Mouse (Mus musculus): Measurements from ENCODE around the gene Pbx4. TPM values are rescaled to one million over a fixed set of nuclear protein-coding genes. Genes with fewer than 3 reads are reported as not detected.
A peak's percentile ranks its signal among the peaks of the same experiment; 100 is the strongest.

The Pbx4 gene
- polyA plus RNA-seq, 1 experiment: 22.4 TPM

DNA sequence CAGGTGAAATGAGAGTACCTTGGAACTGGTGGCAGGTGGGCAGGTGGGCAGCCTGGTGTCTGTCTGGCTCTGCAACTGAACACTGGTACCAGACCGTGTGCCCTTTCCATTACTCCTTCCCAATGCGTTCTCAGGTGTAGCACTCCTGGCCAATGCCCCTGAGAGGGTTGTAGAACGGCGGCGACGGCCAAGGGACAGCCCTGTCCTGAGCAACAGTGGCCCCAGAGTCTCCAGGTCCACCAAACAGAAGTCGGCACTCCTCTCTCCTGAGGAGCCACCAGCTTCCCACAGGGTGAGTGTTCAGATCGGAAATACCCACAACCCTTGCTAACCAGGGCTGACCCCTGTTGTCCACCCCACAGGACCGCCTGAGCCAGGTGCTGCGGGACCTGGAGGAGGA is 27.2 kb upstream of the Pbx4 start:
- H3K27me3 ChIP-seq (ENCODE audit: control insufficient read depth, insufficient read depth, low read length, poor library complexity, severe bottlenecking): no peaks in the 10 kb centered on the region
- no peak overlapping the region for H3K27ac ChIP-seq (ENCODE audit: insufficient read depth, low read length)
- H3K36me3 ChIP-seq (ENCODE audit: control insufficient read depth, insufficient read depth, low read length, poor library complexity, severe bottlenecking): peaks cover 78% of the 10 kb centered on the region
- no peak overlapping the region for H3K4me3 ChIP-seq (ENCODE audit: low read depth, low read length)
- TF ChIP-seq CTCF (IDR thresholded peaks at IDR 0.05; ENCODE audit: low read depth, low read length) (no peak), POLR2A (IDR thresholded peaks at IDR 0.05; ENCODE audit: insufficient read depth, low read length) (no peak), EP300 (IDR thresholded peaks at IDR 0.05; ENCODE audit: insufficient read depth, low read depth, low read length) (no peak)
- H3K4me1 ChIP-seq (ENCODE audit: control insufficient read depth, insufficient read depth, low read length): no peaks in the 10 kb centered on the region
- H3K9me3 ChIP-seq (replicated peaks; ENCODE audit: control insufficient read depth, insufficient read depth, low read length, poor library complexity, severe bottlenecking): no peaks in the 10 kb centered on the region
- H3K9ac ChIP-seq (ENCODE audit: low read depth, poor library complexity, severe bottlenecking): no peak overlapping the region

DNA sequence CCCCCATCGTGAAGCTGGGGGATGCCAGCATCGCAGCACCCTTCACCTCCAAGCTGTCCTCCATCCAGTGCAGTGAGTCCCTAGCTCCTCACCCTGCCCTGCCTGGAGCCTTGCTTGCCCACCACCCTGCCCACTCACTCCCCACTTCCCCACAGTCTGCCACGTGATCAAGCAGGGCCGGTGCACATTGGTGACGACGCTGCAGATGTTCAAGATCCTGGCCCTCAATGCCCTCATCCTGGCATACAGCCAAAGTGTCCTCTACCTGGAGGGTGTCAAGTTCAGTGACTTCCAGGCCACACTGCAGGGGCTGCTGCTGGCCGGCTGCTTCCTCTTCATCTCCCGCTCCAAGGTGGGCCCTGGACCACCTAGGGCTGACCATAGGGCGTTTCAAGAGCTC is 26.8 kb upstream of the Pbx4 start:
- Histone ChIP-seq H3K27ac (ENCODE audit: insufficient read depth, low read length) (peak overlapping the region; percentile 13), H3K4me3 (ENCODE audit: low read depth, low read length) (no peak overlapping the region)
- no peak for TF ChIP-seq POLR2A (IDR thresholded peaks at IDR 0.05; ENCODE audit: insufficient read depth, low read length)
- no peak for TF ChIP-seq CTCF (IDR thresholded peaks at IDR 0.05; ENCODE audit: low read depth, low read length)

DNA sequence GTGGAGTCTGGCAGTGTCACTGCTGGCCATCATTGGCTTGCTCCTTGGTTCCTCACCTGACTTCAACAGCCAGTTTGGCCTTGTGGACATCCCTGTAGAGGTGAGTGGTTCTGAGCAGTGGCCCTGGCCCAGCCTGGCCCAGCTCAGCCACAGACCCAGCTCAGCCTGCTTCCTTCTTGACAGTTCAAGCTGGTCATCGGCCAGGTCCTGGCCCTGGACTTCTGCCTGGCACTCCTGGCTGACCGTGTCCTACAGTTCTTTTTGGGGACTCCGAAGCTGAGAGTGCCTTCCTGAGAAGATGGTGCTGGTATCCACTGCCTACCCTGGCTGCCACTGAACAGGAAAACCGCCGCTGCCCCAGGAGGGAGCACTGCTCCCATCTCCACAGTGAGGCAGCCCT is 25.1 kb upstream of the Pbx4 start:
- peaks cover 59% of the 10 kb centered on the region for H3K36me3 ChIP-seq (ENCODE audit: control insufficient read depth, insufficient read depth, low read length, poor library complexity, severe bottlenecking)
- no peaks in the 10 kb centered on the region for H3K27me3 ChIP-seq (ENCODE audit: control insufficient read depth, insufficient read depth, low read length, poor library complexity, severe bottlenecking)
- H3K4me1 ChIP-seq (ENCODE audit: control insufficient read depth, insufficient read depth, low read length): no peaks in the 10 kb centered on the region
- H3K9ac ChIP-seq (ENCODE audit: low read depth, poor library complexity, severe bottlenecking): no peak overlapping the region
- H3K9me3 ChIP-seq (replicated peaks; ENCODE audit: control insufficient read depth, insufficient read depth, low read length, poor library complexity, severe bottlenecking): no peaks in the 10 kb centered on the region
- no peak overlapping the region for H3K27ac ChIP-seq (ENCODE audit: insufficient read depth, low read length)
- H3K4me3 ChIP-seq (ENCODE audit: low read depth, low read length): no peak overlapping the region
- no peak for TF ChIP-seq EP300 (IDR thresholded peaks at IDR 0.05; ENCODE audit: insufficient read depth, low read depth, low read length)
- no peak for TF ChIP-seq CTCF (IDR thresholded peaks at IDR 0.05; ENCODE audit: low read depth, low read length)
- no peak for TF ChIP-seq POLR2A (IDR thresholded peaks at IDR 0.05; ENCODE audit: insufficient read depth, low read length)

More for the DNA sequence above, 26.8 kb upstream of the Pbx4 start:
- Histone ChIP-seq H3K36me3 (ENCODE audit: control insufficient read depth, insufficient read depth, low read length, poor library complexity, severe bottlenecking) (peaks cover 74% of the 10 kb centered on the region), H3K4me1 (ENCODE audit: control insufficient read depth, insufficient read depth, low read length) (no peaks in the 10 kb centered on the region), H3K9ac (ENCODE audit: low read depth, poor library complexity, severe bottlenecking) (no peak overlapping the region), H3K27me3 (ENCODE audit: control insufficient read depth, insufficient read depth, low read length, poor library complexity, severe bottlenecking) (no peaks in the 10 kb centered on the region), H3K9me3 (replicated peaks; ENCODE audit: control insufficient read depth, insufficient read depth, low read length, poor library complexity, severe bottlenecking) (no peaks in the 10 kb centered on the region)

DNA sequence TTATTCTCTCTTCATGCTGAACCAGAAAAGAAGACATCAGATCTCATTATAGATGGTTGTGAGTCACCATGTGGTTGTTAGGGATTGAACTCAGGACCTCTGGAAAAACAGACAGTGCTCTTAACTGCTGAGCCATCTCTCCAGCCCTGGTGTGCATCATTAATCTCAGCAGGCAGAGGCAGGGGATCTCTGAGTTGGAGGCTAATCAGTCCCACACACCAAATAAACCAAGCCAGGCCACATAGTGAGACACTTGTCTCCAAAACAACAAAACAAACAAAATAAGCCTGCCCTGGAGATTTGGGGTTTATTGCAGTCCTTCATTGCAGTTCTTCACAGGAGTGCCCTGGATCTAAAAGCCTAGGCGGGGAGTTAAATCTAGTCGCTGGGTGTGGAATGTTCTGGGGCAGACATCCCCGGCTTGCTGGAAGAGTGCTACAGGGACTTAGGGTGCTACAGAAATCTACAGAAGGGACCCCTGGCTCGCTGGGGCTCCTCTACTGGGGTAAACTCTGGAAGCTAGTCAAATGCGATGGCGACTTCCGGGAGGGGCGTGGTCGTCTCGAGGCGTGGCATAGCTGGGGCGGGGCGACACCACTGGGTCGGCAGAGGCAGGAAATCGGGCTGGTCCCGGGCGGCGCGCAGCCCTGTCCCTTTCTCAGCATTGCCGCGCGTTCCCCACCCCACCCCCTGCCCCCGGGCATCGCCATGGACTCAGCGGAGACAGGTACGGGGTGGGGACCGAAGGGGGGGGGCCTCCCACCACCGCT is 24.0 kb upstream of the Pbx4 start, which contains the start of gene Gmip:
TSS of gene Gmip (plus strand) at position 586 of the 770 bp plus-strand sequence.
- peak within 1 kb of the TSS; percentile 8; the same call in 1 of the 2 replicates for H3K27ac ChIP-seq (ENCODE audit: insufficient read depth, low read length)
- H3K4me3 ChIP-seq (ENCODE audit: low read depth, low read length): peak within 1 kb of the TSS; percentile 59
- peak within 1 kb of the TSS; percentile 73 for H3K9ac ChIP-seq (ENCODE audit: low read depth, poor library complexity, severe bottlenecking)
- TF ChIP-seq EP300 (IDR thresholded peaks at IDR 0.05; ENCODE audit: insufficient read depth, low read depth, low read length): no peak
- TF ChIP-seq CTCF (IDR thresholded peaks at IDR 0.05; ENCODE audit: low read depth, low read length): no peak
- no peak for TF ChIP-seq POLR2A (IDR thresholded peaks at IDR 0.05; ENCODE audit: insufficient read depth, low read length)
- no peaks in the 10 kb centered on the region for H3K27me3 ChIP-seq (ENCODE audit: control insufficient read depth, insufficient read depth, low read length, poor library complexity, severe bottlenecking)
- H3K36me3 ChIP-seq (ENCODE audit: control insufficient read depth, insufficient read depth, low read length, poor library complexity, severe bottlenecking): peaks cover 48% of the 10 kb centered on the region
- no peaks in the 10 kb centered on the region for H3K9me3 ChIP-seq (replicated peaks; ENCODE audit: control insufficient read depth, insufficient read depth, low read length, poor library complexity, severe bottlenecking)
- H3K4me1 ChIP-seq (ENCODE audit: control insufficient read depth, insufficient read depth, low read length): no peaks in the 10 kb centered on the region

DNA sequence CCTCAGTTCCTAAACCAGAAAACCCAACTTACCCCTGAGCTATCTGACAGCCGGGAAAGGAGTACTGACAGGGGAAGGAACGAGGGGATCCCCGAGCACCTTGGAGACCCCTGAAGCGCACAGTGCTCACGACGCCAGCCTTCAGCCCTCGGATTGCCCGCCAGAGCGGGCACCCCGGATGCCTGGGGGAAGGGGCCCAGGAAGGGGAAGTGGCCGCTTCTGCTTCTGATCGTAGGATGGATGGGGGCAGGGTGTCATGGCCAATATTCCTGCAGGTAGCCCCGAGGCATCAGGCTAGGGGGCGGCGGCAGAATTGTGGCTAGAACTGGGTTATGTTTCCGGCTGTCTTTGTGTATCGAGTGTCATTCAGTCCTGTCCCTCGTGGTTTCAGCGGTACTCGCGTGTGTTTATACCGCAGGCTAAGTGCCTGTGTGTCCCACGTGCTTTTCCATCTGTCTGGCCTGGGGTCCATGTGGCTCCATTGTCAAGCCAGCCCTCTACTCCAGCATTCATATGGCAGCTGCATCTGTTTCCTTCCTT is 23.4 kb upstream of the Pbx4 start:
- Histone ChIP-seq H3K4me1 (ENCODE audit: control insufficient read depth, insufficient read depth, low read length) (no peaks in the 10 kb centered on the region), H3K9me3 (replicated peaks; ENCODE audit: control insufficient read depth, insufficient read depth, low read length, poor library complexity, severe bottlenecking) (no peaks in the 10 kb centered on the region), H3K9ac (ENCODE audit: low read depth, poor library complexity, severe bottlenecking) (peak overlapping the region; percentile 73), H3K4me3 (ENCODE audit: low read depth, low read length) (peak overlapping the region; percentile 59), H3K36me3 (ENCODE audit: control insufficient read depth, insufficient read depth, low read length, poor library complexity, severe bottlenecking) (peaks cover 42% of the 10 kb centered on the region), H3K27ac (ENCODE audit: insufficient read depth, low read length) (no peak overlapping the region), H3K27me3 (ENCODE audit: control insufficient read depth, insufficient read depth, low read length, poor library complexity, severe bottlenecking) (no peaks in the 10 kb centered on the region)
- TF ChIP-seq POLR2A (IDR thresholded peaks at IDR 0.05; ENCODE audit: insufficient read depth, low read length): no peak
- no peak for TF ChIP-seq EP300 (IDR thresholded peaks at IDR 0.05; ENCODE audit: insufficient read depth, low read depth, low read length)
- no peak for TF ChIP-seq CTCF (IDR thresholded peaks at IDR 0.05; ENCODE audit: low read depth, low read length)

DNA sequence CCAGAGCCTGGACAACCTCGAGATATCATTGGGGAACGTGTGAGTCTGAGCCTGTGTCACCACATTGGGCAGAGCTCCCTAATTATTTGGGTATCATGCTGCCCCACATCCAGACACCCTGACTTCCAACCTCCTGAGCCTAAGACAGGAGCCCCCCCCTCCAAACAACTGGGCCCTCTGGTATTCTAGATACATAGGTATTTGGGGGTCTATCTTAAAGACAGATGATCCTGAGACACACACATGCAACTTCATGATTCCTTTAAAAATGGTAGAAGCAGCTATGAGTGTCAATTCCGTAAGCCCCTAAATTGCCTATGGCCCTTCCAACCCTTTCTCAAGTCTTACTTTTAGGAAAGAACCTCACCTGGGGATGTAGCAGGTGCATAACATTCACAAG is 22.5 kb upstream of the Pbx4 start:
- Histone ChIP-seq H3K36me3 (ENCODE audit: control insufficient read depth, insufficient read depth, low read length, poor library complexity, severe bottlenecking) (peaks cover 33% of the 10 kb centered on the region), H3K4me3 (ENCODE audit: low read depth, low read length) (no peak overlapping the region)

More for the DNA sequence above, 22.5 kb upstream of the Pbx4 start:
- H3K9me3 ChIP-seq (replicated peaks; ENCODE audit: control insufficient read depth, insufficient read depth, low read length, poor library complexity, severe bottlenecking): no peaks in the 10 kb centered on the region
- no peaks in the 10 kb centered on the region for H3K27me3 ChIP-seq (ENCODE audit: control insufficient read depth, insufficient read depth, low read length, poor library complexity, severe bottlenecking)
- TF ChIP-seq POLR2A (IDR thresholded peaks at IDR 0.05; ENCODE audit: insufficient read depth, low read length): no peak
- no peak for TF ChIP-seq CTCF (IDR thresholded peaks at IDR 0.05; ENCODE audit: low read depth, low read length)
- no peak for TF ChIP-seq EP300 (IDR thresholded peaks at IDR 0.05; ENCODE audit: insufficient read depth, low read depth, low read length)
- no peak overlapping the region for H3K27ac ChIP-seq (ENCODE audit: insufficient read depth, low read length)
- no peak overlapping the region for H3K9ac ChIP-seq (ENCODE audit: low read depth, poor library complexity, severe bottlenecking)
- H3K4me1 ChIP-seq (ENCODE audit: control insufficient read depth, insufficient read depth, low read length): no peaks in the 10 kb centered on the region

Data from ES-Bruce4 (cell line).